Mouse (Mus musculus): Measurements from ENCODE around the gene Rev3l. TPM values are rescaled to one million over a fixed set of nuclear protein-coding genes. Genes with fewer than 3 reads are reported as not detected.
A peak's percentile ranks its signal among the peaks of the same experiment; 100 is the strongest.

The Rev3l gene
- polyA plus RNA-seq, 1 experiment from 2014 or later = 11.9 TPM

DNA sequence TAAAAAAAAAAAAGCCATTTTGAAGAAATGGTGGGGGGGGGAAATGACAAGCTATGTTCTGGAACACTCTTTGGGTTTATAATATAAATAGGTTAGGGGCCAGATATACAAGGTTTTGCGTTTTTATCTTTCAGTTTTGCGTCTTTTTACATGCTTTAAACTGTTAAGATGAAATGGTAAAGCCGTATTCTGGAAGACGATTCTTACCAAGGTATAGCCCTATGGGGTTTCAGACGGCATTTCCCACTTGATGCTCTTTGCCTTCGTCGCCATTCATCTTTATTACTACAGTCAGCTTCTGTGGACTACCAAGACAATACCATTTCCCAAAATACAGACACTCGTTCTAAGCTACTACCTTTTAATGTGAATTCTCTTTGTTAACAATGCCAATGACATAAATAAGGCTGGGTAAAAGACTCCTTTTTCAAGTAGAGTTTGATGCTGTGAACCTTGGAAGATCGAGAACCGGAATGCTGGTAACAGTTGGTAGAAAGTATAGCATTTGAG is 1.6 kb downstream of the Rev3l start:
- H3K27me3 ChIP-seq (ENCODE audit: low read depth, poor library complexity, severe bottlenecking) = no peaks in the 10 kb centered on the region
- peaks cover 15% of the 10 kb centered on the region for H3K4me1 ChIP-seq
- H3K9me3 ChIP-seq (replicated peaks) = no peaks in the 10 kb centered on the region
- peak overlapping the region; percentile 88 for H3K4me3 ChIP-seq
- H3K27ac ChIP-seq = peak overlapping the region; percentile 98; the same call in 1 of the 2 replicates
- H3K36me3 ChIP-seq = peaks cover 6% of the 10 kb centered on the region
- DNase-seq (ENCODE audit: low spot score) = no peak
- 26% methylated on average over 10 of the region's 10 CpGs for WGBS

DNA sequence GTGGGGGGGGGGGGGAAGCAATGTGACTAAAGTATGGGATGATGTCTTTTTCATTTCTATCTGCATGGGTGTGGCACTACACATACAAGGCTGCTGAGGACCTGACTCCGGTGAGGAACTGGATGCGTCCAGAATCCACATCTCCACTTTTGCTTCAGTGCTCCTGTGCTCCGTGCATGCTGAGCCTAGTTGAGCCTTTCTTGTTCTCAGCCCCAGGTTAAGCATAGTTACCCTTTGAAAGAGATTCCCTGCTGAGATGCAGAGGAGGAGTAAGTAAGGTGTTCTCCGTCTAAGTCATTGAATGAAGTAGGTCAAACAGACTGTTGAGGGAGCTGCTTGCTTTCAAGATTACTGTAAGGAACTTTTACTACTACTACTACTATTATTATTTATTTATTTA is 4.3 kb downstream of the Rev3l start:
- WGBS = 77% methylated on average over 4 of the region's 4 CpGs
- Histone ChIP-seq H3K36me3 (no peaks in the 10 kb centered on the region), H3K27ac (no peak overlapping the region), H3K9me3 (replicated peaks) (no peaks in the 10 kb centered on the region), H3K4me3 (no peak overlapping the region), H3K27me3 (ENCODE audit: low read depth, poor library complexity, severe bottlenecking) (no peaks in the 10 kb centered on the region), H3K4me1 (peaks cover 11% of the 10 kb centered on the region; the same call in 1 of the 2 replicates)
- no peak for DNase-seq (ENCODE audit: low spot score)

DNA sequence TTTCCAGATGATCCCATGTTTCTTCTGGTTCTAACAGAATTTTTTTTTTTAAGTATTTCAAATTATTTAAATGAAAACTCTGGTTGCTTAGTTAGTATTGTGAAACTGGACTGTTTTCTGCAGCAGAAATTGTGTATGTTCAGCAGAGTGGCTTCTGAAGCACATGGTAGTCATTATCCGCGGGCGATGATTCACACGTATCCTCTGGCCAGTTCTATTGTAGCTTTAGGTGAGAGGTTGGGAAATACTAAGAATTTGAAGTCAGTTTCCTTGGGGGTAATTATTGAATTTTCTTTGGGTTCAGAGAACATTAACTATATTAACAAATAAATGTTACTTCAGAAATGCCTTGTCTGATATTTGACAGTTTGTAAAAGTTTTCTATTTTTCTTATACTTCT is 10.1 kb downstream of the Rev3l start:
- no peak for DNase-seq (ENCODE audit: low spot score)

DNA sequence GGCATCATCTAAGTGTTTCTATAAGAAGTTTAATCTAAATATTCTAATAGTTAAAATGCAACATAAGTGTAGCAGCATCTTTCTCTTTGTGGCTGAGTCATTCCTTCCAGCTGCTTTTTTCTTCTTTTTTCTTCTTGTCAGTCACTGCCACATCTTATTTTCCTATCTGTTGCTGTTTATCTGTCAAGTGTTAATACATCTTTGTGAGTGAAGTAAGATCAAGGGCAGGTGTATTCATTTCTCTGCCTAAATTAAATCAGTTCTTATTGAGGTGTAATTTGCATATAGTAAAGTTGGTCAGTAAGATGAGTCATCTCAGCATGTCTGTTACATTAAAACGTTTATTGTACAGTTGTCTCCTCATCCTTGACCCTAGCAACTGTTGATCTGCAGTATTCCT is 32.8 kb downstream of the Rev3l start:
- Histone ChIP-seq H3K4me1 (no peaks in the 10 kb centered on the region), H3K27ac (no peak overlapping the region), H3K9me3 (replicated peaks) (no peaks in the 10 kb centered on the region), H3K27me3 (ENCODE audit: low read depth, poor library complexity, severe bottlenecking) (no peaks in the 10 kb centered on the region), H3K36me3 (peaks cover 9% of the 10 kb centered on the region), H3K4me3 (no peak overlapping the region)
- 90% methylated on average over 1 of the region's 1 CpGs for WGBS
- DNase-seq (ENCODE audit: low spot score) = no peak

More for the DNA sequence above, 10.1 kb downstream of the Rev3l start:
- H3K9me3 ChIP-seq (replicated peaks) = no peaks in the 10 kb centered on the region
- H3K4me1 ChIP-seq = no peaks in the 10 kb centered on the region
- H3K4me3 ChIP-seq = no peak overlapping the region
- H3K36me3 ChIP-seq = no peaks in the 10 kb centered on the region
- H3K27ac ChIP-seq = no peak overlapping the region
- 71% methylated on average over 4 of the region's 4 CpGs for WGBS
- H3K27me3 ChIP-seq (ENCODE audit: low read depth, poor library complexity, severe bottlenecking) = no peaks in the 10 kb centered on the region

DNA sequence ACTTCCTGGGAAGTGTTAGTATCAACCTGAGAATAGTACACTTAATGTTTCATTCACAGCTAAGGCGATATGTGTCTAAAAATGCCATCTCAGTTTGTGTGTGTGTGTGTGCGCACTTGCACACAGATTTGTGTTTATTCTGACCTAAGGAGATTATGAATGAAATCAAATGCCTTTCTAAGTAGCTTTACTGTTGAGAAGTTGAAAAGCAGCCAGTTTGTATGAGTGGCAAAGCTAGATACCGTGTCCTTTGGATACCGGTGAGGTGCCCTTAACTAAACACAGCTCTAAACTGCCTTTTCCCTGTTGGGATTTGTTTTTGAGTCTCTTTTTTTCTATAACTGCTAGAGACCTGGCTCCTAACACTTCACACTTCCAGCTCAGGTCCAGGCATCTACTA is 34.8 kb downstream of the Rev3l start:
- H3K9me3 ChIP-seq (replicated peaks) = no peaks in the 10 kb centered on the region
- no peaks in the 10 kb centered on the region for H3K4me1 ChIP-seq
- WGBS = 96% methylated on average over 4 of the region's 4 CpGs
- no peaks in the 10 kb centered on the region for H3K27me3 ChIP-seq (ENCODE audit: low read depth, poor library complexity, severe bottlenecking)
- H3K4me3 ChIP-seq = no peak overlapping the region
- H3K36me3 ChIP-seq = peaks cover 5% of the 10 kb centered on the region; the same call in 1 of the 2 replicates
- DNase-seq (ENCODE audit: low spot score) = no peak
- H3K27ac ChIP-seq = no peak overlapping the region

DNA sequence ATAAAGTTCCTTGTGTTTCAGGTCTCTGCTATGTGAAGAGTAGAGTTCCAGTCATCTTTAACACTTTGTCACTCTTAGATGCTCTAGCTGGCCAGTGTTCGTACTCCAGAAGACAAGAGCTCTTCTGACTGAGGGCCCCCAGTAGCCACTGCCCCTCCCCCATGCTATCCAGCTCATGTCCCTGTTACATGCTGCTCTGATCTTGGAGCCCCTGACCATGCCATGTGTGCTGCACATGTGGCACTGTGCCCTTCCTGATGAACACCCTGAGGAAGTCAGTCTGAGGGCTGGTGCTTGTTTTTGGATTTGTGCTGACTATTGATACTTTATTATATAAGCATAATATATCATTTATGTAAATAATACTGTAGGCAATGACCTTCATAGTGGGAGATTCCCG is 40.3 kb downstream of the Rev3l start:
- H3K9me3 ChIP-seq (replicated peaks) = no peaks in the 10 kb centered on the region
- no peaks in the 10 kb centered on the region for H3K36me3 ChIP-seq
- no peaks in the 10 kb centered on the region for H3K27me3 ChIP-seq (ENCODE audit: low read depth, poor library complexity, severe bottlenecking)
- DNase-seq (ENCODE audit: low spot score) = peak; percentile 35
- no peak overlapping the region for H3K27ac ChIP-seq
- 70% methylated on average over 2 of the region's 2 CpGs for WGBS
- no peak overlapping the region for H3K4me3 ChIP-seq
- peaks cover 4% of the 10 kb centered on the region for H3K4me1 ChIP-seq

DNA sequence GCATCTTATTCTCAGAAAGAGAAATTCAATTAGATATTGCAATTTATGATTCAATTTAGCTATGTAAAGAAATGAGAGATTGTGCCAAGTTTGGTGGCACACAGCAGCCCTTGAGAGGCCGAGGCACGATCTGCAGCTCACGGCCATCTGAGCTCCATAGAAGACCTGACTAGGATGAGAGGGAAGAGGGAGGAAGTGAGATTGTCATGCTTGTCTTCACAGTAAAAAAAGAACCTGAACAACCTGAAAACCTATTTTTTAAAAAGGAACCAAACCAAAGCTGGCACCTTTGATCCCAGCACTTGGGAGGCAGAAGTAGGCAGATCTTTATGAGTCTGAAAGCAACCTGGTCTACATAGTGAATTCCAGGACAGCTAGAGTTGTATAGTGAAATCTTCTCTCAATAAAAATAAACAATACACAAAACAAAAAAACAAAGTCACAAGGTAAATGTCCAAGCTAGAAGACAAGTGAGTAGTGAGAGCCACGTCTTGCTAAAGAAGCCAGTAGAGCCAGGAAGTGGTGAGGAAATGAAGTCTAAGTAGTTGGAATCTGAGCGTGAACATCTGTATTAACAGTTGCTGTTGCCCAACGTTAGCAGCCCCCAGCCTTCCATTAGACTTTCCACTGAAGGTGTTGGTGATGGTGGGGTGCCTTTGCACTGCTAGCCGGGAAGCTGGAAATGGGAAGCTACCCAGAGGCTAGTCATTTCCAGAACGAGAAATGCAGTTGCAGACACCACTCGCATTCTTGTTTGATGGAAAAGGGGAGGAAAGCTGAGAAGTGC is 42.2 kb downstream of the Rev3l start:
- no peaks in the 10 kb centered on the region for H3K9me3 ChIP-seq (replicated peaks)
- WGBS = 78% methylated on average over 9 of the region's 9 CpGs
- H3K4me3 ChIP-seq = no peak overlapping the region
- no peaks in the 10 kb centered on the region for H3K36me3 ChIP-seq
- peaks cover 4% of the 10 kb centered on the region for H3K4me1 ChIP-seq
- DNase-seq (ENCODE audit: low spot score) = no peak
- H3K27me3 ChIP-seq (ENCODE audit: low read depth, poor library complexity, severe bottlenecking) = no peaks in the 10 kb centered on the region
- H3K27ac ChIP-seq = no peak overlapping the region

DNA sequence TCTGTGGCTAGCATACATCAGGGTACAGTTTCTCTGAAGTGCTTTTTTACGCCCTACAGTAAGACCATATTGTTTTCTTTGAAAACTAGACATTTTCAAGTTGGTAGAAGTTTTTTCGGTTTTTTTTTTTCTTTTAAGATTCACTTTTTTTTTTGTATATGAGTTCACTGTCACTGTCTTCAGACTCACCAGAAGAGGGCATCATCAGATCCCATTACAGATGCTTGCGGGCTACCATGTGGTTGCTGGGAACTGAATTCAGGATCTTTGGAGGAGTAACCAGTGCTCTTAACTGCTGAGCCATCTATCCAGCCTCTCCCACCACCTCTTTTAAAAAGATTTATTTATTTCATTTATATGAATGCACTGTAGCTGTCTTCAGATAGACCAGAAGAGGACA is 45.0 kb downstream of the Rev3l start:
- 89% methylated on average over 3 of the region's 3 CpGs for WGBS
- no peaks in the 10 kb centered on the region for H3K36me3 ChIP-seq
- H3K9me3 ChIP-seq (replicated peaks) = no peaks in the 10 kb centered on the region
- no peak overlapping the region for H3K4me3 ChIP-seq
- H3K27ac ChIP-seq = no peak overlapping the region
- H3K4me1 ChIP-seq = peaks cover 4% of the 10 kb centered on the region
- no peaks in the 10 kb centered on the region for H3K27me3 ChIP-seq (ENCODE audit: low read depth, poor library complexity, severe bottlenecking)
- DNase-seq (ENCODE audit: low spot score) = no peak

DNA sequence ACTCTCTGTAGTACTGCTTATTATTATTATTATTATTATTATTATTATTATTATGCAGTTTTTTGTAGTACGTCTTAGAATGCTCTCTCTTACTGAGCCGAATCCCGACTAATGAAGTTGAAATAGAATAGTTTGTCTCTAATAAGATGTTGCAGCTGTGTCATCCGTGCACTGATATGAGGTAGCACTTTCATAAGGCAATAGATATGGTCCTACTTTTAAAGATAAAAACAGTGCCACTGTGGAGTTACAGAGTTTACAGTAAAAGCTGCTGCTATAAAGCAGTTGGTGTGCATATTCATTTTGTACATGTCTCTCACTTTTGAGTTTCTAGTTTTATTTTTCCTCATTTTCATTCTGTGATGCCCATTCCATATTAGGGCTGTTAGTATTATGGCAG is 46.4 kb downstream of the Rev3l start:
- DNase-seq (ENCODE audit: low spot score) = no peak
- H3K9me3 ChIP-seq (replicated peaks) = no peaks in the 10 kb centered on the region
- H3K4me3 ChIP-seq = no peak overlapping the region
- 98% methylated on average over 4 of the region's 4 CpGs for WGBS
- no peaks in the 10 kb centered on the region for H3K27me3 ChIP-seq (ENCODE audit: low read depth, poor library complexity, severe bottlenecking)
- no peaks in the 10 kb centered on the region; the same call in 1 of the 2 replicates for H3K4me1 ChIP-seq
- H3K36me3 ChIP-seq = no peaks in the 10 kb centered on the region
- H3K27ac ChIP-seq = no peak overlapping the region

DNA sequence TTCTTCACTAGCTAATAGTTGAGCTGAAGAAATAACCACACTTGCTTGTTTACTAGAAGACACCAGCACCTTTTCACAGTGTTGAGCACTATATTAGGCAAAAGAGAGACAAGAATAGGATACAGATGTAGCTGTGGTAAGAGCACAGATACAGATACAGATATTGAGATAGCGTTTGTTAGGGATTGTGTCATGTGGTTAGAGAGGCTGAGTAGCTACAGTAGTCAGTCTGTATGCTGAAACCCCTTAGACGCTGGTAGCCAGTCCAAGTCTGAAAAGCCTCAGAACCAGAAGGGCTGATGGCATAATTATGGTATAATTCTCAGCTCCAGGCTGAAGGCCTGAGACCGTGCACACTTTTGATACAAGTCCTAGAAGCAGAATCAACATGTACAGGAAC is 53.3 kb downstream of the Rev3l start:
- Histone ChIP-seq H3K9me3 (replicated peaks) (no peaks in the 10 kb centered on the region), H3K27ac (no peak overlapping the region), H3K4me3 (no peak overlapping the region), H3K27me3 (ENCODE audit: low read depth, poor library complexity, severe bottlenecking) (no peaks in the 10 kb centered on the region), H3K4me1 (no peaks in the 10 kb centered on the region), H3K36me3 (peaks cover 7% of the 10 kb centered on the region; the same call in 1 of the 2 replicates)
- WGBS = 86% methylated on average over 3 of the region's 3 CpGs
- no peak for DNase-seq (ENCODE audit: low spot score)

DNA sequence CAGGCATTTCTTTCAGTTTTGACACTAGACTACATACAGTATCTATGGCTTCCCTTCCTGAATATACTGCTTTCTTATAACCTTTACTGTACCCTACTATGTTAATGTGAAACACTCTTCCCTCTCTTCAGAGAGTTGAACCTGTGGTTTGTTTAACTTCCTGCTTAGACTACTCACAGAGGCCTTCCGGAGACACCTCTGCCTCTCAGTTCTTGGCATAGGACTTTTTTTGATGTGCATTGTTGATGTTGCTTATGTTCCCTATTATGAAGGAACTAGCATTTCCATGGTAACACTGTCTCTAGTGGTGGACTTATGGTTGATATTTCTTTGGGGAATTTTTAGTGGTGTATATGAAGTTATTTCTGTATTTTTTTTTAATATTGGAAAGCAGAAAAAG is 61.4 kb downstream of the Rev3l start:
- H3K4me3 ChIP-seq = no peak overlapping the region
- no peaks in the 10 kb centered on the region for H3K27me3 ChIP-seq (ENCODE audit: low read depth, poor library complexity, severe bottlenecking)
- H3K27ac ChIP-seq = no peak overlapping the region
- H3K36me3 ChIP-seq = peaks cover 44% of the 10 kb centered on the region
- H3K4me1 ChIP-seq = no peaks in the 10 kb centered on the region
- no peak for DNase-seq (ENCODE audit: low spot score)
- no peaks in the 10 kb centered on the region for H3K9me3 ChIP-seq (replicated peaks)
- WGBS = 98% methylated on average over 1 of the region's 1 CpGs

DNA sequence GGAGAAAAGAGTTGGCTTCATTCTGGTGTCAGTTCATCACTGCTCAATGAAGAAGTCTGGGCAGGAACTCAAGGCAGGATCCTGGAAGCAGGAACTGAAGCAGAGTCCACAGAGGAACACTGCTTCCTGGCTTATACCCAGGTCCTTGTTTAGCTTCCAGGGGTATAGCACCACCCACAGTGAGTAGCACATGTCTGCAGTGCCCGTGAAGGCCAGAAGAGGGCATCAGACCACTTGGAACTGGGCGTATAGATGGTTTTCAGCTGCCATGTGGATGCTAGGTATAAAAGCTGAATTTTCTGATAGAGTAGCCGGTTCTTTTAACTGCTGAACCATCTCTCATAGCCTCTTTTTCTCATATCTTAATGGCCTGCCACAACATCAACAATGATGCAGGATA is 79.6 kb downstream of the Rev3l start:
- DNase-seq (ENCODE audit: low spot score) = peak; percentile 69
- H3K27me3 ChIP-seq (ENCODE audit: low read depth, poor library complexity, severe bottlenecking) = no peaks in the 10 kb centered on the region
- H3K4me1 ChIP-seq = no peaks in the 10 kb centered on the region
- H3K36me3 ChIP-seq = peaks cover 58% of the 10 kb centered on the region
- H3K9me3 ChIP-seq (replicated peaks) = no peaks in the 10 kb centered on the region
- H3K4me3 ChIP-seq = no peak overlapping the region
- H3K27ac ChIP-seq = no peak overlapping the region
- 73% methylated on average over 3 of the region's 3 CpGs for WGBS

DNA sequence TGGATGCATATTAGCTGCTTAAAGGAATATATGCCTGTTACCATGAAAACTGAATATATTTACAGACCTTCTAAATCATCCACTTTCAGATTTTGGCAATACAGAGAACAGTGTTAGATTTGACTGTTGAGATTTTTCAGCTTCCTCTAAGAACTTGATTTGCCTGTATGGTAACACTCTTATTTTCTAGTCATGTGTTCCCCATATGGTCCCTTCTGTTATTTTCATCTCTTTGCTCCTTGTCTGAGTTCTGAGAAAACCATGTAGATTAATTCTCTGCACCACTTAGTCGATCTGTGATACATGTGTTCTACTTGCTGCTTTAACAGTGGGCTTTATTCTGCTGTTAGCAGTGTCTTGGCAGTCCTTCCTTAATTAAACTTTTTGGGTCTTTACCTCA is 110.7 kb downstream of the Rev3l start:
- no peaks in the 10 kb centered on the region for H3K9me3 ChIP-seq (replicated peaks)
- no peaks in the 10 kb centered on the region for H3K4me1 ChIP-seq
- no peak overlapping the region for H3K27ac ChIP-seq
- DNase-seq (ENCODE audit: low spot score) = no peak
- 89% methylated on average over 1 of the region's 1 CpGs for WGBS
- H3K36me3 ChIP-seq = peaks cover 62% of the 10 kb centered on the region
- H3K27me3 ChIP-seq (ENCODE audit: low read depth, poor library complexity, severe bottlenecking) = no peaks in the 10 kb centered on the region
- no peak overlapping the region for H3K4me3 ChIP-seq

Data from limb, embryonic 10.5 days (tissue).